Mouse (Mus musculus): ENCODE data around the gene Cdk13.

DNA sequence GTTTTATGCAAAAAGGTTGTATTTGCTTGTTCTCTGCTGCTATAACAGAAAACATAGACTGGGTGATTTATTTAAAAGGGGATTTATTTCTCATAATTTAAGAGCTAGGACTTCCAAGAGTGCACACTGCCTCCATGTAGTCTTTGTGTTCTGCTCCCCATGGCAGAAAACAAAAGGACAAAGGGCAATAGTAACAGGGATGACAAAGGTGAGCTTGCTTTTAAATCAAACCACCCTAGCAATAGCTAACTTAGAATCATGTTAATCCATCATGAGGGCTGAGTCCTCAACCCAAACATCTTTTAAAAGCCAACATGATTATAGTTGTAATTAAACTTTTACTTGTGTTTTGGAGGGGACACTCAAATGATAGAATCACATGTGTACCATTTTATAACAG lies 115.4 kb downstream of the Cdk13 start:
- TF ChIP-seq CTCF (IDR thresholded peaks at IDR 0.05; ENCODE audit: low read depth, low read length) (no peak), POLR2A (IDR thresholded peaks at IDR 0.05; ENCODE audit: insufficient read depth, low read length) (no peak), EP300 (IDR thresholded peaks at IDR 0.05; ENCODE audit: insufficient read depth, low read depth, low read length) (no peak)
